Mouse (Mus musculus): Measurements from ENCODE around the gene Cmtm5. TPM values are rescaled to one million over a fixed set of nuclear protein-coding genes. Genes with fewer than 3 reads are reported as not detected.

Gene Cmtm5
- total and polyA plus RNA-seq, 3 experiments: not detected

- Histone ChIP-seq H3K4me1 (ENCODE audit: control insufficient read depth in 1 of 2, insufficient read depth in 2 of 2) (peaks cover 0 to 10% of the 10 kb centered on the region in 2 experiments; a peak in 1 of 4 replicates), H3K36me3 (replicated peaks in 1 of 2; ENCODE audit: control insufficient read depth in 1 of 2, insufficient read depth in 1 of 2, low read length in 1 of 2) (no peaks in the 10 kb centered on the region), H3K9me3 (replicated peaks; ENCODE audit: low read length) (peaks cover 4% of the 10 kb centered on the region), H3K4me2 (ENCODE audit: insufficient read depth, low read depth, poor library complexity, severe bottlenecking) (no peak overlapping the region), H3K27me3 (replicated peaks) (peaks cover 88% of the 10 kb centered on the region), H3K9ac (ENCODE audit: insufficient read depth, low read depth) (no peak overlapping the region), H3K27ac (ENCODE audit: insufficient read depth, low read depth) (no peak overlapping the region), H3K79me2 (replicated peaks; ENCODE audit: control insufficient read depth, extremely low read depth, insufficient read depth, poor library complexity, severe bottlenecking) (no peaks in the 10 kb centered on the region), H3K4me3 (replicated peaks in 1 of 3; ENCODE audit: low read depth in 2 of 3, low read length in 2 of 3, poor library complexity in 1 of 3) (no peak overlapping the region)
- TF ChIP-seq ELF1 (IDR thresholded peaks at IDR 0.05; ENCODE audit: low read depth, low read length): no peak
- no peak for TF ChIP-seq NELFE (IDR thresholded peaks at IDR 0.05; ENCODE audit: low read depth, low read length)
- TF ChIP-seq GABPA (IDR thresholded peaks at IDR 0.05; ENCODE audit: insufficient replicate concordance, low read depth, low read length): no peak
- no peak for TF ChIP-seq TBP (conservative IDR thresholded peaks at IDR 0.05; ENCODE audit: low read depth, low read length)
- no peak for TF ChIP-seq IRF4 (IDR thresholded peaks at IDR 0.05; ENCODE audit: low read depth, low read length)
- TF ChIP-seq USF2 (conservative IDR thresholded peaks at IDR 0.05; ENCODE audit: low read depth, low read length): no peak
- no peak for TF ChIP-seq MAZ (IDR thresholded peaks at IDR 0.05; ENCODE audit: low read depth, low read length)
- TF ChIP-seq JUND (conservative IDR thresholded peaks at IDR 0.05; ENCODE audit: low read depth, low read length): no peak
- TF ChIP-seq SIN3A (IDR thresholded peaks at IDR 0.05; ENCODE audit: low read length): no peak
- no peak for TF ChIP-seq CTCF (conservative IDR thresholded peaks at IDR 0.05 in 1 of 2, IDR thresholded peaks at IDR 0.05 in 1 of 2; ENCODE audit: low read depth in 2 of 2, low read length in 2 of 2)
- TF ChIP-seq CHD2 (IDR thresholded peaks at IDR 0.05; ENCODE audit: low read length): no peak
- TF ChIP-seq UBTF (IDR thresholded peaks at IDR 0.05; ENCODE audit: low read depth, low read length): no peak
- TF ChIP-seq HCFC1 (IDR thresholded peaks at IDR 0.05; ENCODE audit: low read depth, low read length): no peak
- TF ChIP-seq TCF12 (IDR thresholded peaks at IDR 0.05; ENCODE audit: low read depth, low read length): no peak
- TF ChIP-seq RAD21 (IDR thresholded peaks at IDR 0.05; ENCODE audit: low read depth, low read length): no peak
- in situ Hi-C loops (cut with MboI; ENCODE audit: low pct_ligation_motif_present, low pct_unique_long_range_greater_than_20kb, low sequenced_read_pairs): no loop called here
- dilution Hi-C loops (cut with MboI; ENCODE audit: extremely low pct_ligation_motif_present, extremely low pct_unique_long_range_greater_than_20kb, low sequenced_read_pairs): no loop called here
- DNase-seq (ENCODE audit: extremely low read depth): no peak
These were observed 8.8 kb upstream of the Cmtm5 start for GRCm38 (mm10) chr14:54927296-54927695.

- H3K36me3 ChIP-seq (replicated peaks in 1 of 2; ENCODE audit: control insufficient read depth in 1 of 2, insufficient read depth in 1 of 2, low read length in 1 of 2): no peaks in the 10 kb centered on the region
- in situ Hi-C loops (cut with MboI; ENCODE audit: low pct_ligation_motif_present, low pct_unique_long_range_greater_than_20kb, low sequenced_read_pairs) (no loop called here), dilution Hi-C loops (cut with MboI; ENCODE audit: extremely low pct_ligation_motif_present, extremely low pct_unique_long_range_greater_than_20kb, low sequenced_read_pairs) (no loop called here)
- DNase-seq (ENCODE audit: extremely low read depth): no peak
- peaks cover 4% of the 10 kb centered on the region for H3K9me3 ChIP-seq (replicated peaks; ENCODE audit: low read length)
- peaks cover 80% of the 10 kb centered on the region for H3K27me3 ChIP-seq (replicated peaks)
- H3K27ac ChIP-seq (ENCODE audit: insufficient read depth, low read depth): no peak overlapping the region
- TF ChIP-seq CTCF (conservative IDR thresholded peaks at IDR 0.05 in 1 of 2, IDR thresholded peaks at IDR 0.05 in 1 of 2; ENCODE audit: low read depth in 2 of 2, low read length in 2 of 2) (no peak), RCOR1 (conservative IDR thresholded peaks at IDR 0.05; ENCODE audit: low read depth, low read length) (no peak)
- H3K4me3 ChIP-seq (replicated peaks in 1 of 3; ENCODE audit: low read depth in 2 of 3, low read length in 2 of 3, poor library complexity in 1 of 3): no peak overlapping the region
- peaks cover 3 to 12% of the 10 kb centered on the region in 2 experiments for H3K4me1 ChIP-seq (ENCODE audit: control insufficient read depth in 1 of 2, insufficient read depth in 2 of 2)
- H3K9ac ChIP-seq (ENCODE audit: insufficient read depth, low read depth): no peak overlapping the region
- no peaks in the 10 kb centered on the region for H3K79me2 ChIP-seq (replicated peaks; ENCODE audit: control insufficient read depth, extremely low read depth, insufficient read depth, poor library complexity, severe bottlenecking)
- H3K4me2 ChIP-seq (ENCODE audit: insufficient read depth, low read depth, poor library complexity, severe bottlenecking): no peak overlapping the region
These were observed 6.3 kb upstream of the Cmtm5 start for GRCm38 (mm10) chr14:54929801-54930200.
